Mouse (Mus musculus) forebrain, embryonic 14.5 days (tissue): ENCODE data around the gene 1700025G04Rik. TPM values are rescaled to one million over a fixed set of nuclear protein-coding genes. Genes with fewer than 3 reads are reported as not detected.
A peak's percentile ranks its signal among the peaks of the same experiment; 100 is the strongest.

Source experiments
- ATAC-seq: fragments of 200-750 bp; cut with Nextera tagmentation; 2 replicates; pipeline ENCODE4 v1.8.0; 2017; ENCODE audit warnings: mild to moderate bottlenecking, moderate library complexity
- DNase-seq: peaks from one replicate; pipeline ENCODE4 v3.0.0-alpha.2; 2015; ENCODE audit warnings: low spot score
- H3K27ac ChIP-seq: fragments of 300-500 bp; sonication (generic); 2 replicates; pipeline ENCODE4 v1.5.1; 2014; ENCODE audit warnings: low read depth, mild to moderate bottlenecking, control low read depth, low read length, moderate library complexity
- H3K27me3 ChIP-seq: fragments of 300-500 bp; sonication (generic); replicated peaks from 2 replicates; pipeline ENCODE4 v1.6.1; 2014; ENCODE audit warnings: low read length, control low read depth, mixed read lengths; ENCODE audit not compliant: control insufficient read depth, insufficient read depth
- H3K36me3 ChIP-seq: fragments of 300-500 bp; sonication (generic); 2 replicates; pipeline ENCODE4 v1.6.1; 2014; ENCODE audit warnings: low read length, control low read depth; ENCODE audit not compliant: control insufficient read depth, insufficient read depth
- H3K4me1 ChIP-seq: fragments of 300-500 bp; sonication (generic); 2 replicates; pipeline ENCODE4 v1.6.1; 2014; ENCODE audit warnings: antibody characterized with exemption, low read length, control low read depth; ENCODE audit not compliant: control insufficient read depth, insufficient read depth
- H3K4me2 ChIP-seq: fragments of 300-500 bp; sonication (generic); 2 replicates; pipeline ENCODE4 v1.6.1; 2014; ENCODE audit warnings: mild to moderate bottlenecking, control low read depth, low read length
- H3K4me3 ChIP-seq: fragments of 300-500 bp; sonication (generic); 2 replicates; pipeline ENCODE4 v1.5.1; 2014; ENCODE audit warnings: low read depth, low read length, control low read depth
- H3K9ac ChIP-seq: fragments of 300-500 bp; sonication (generic); 2 replicates; pipeline ENCODE4 v1.6.1; 2014; ENCODE audit warnings: mild to moderate bottlenecking, low read length, control low read depth, moderate library complexity
- H3K9me3 ChIP-seq: fragments of 300-500 bp; sonication (generic); replicated peaks from 2 replicates; pipeline ENCODE4 v1.6.1; 2016; ENCODE audit warnings: low read length, control low read depth, mixed read lengths; ENCODE audit not compliant: control insufficient read depth
- WGBS: fragments of 180-500 bp; shearing (Covaris S2); extraction: QIAGEN DNeasy Blood & Tissue Kit; methylation state at CpG from one replicate; pipeline ENCODE4 v1.1.7; 2014; 5-methylcytosine and 5-hydroxymethylcytosine counted together
- polyA plus RNA-seq: library from polyadenylated mRNA; unstranded; fragments of >200 nt; fragmentation: Nextera tagmentation; extraction: Ambion mirVana; gene quantifications from 2 replicates; pipeline ENCODE4 v1.2.1, GENCODE M21; 2014

1700025G04Rik gene
- polyA plus RNA-seq, 1 experiment from 2014 or later, result 25.3 TPM

DNA sequence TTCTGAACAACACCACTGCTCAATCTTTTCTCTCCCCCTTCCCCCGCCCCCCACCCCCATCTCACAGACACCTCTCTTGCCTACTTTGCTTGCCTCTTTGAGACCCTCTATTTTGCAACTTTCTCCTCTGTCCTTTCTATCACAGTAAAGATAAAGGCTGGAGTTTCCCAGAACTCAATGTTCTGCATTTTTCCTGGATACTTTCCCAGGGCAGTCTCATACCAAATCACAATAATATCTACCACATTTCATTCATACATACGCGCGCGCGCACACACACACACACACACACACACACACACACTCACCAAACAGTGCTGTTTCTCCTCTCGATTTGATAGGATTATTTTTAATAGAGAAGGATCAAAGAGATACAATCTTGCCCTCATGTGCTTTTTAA lies 8.8 kb downstream of the 1700025G04Rik start:
- 94% methylated on average over 7 of the region's 7 CpGs for WGBS
- H3K9ac ChIP-seq, result no peak overlapping the region
- ATAC-seq (no peak), DNase-seq (no peak)
- no peaks in the 10 kb centered on the region for H3K27me3 ChIP-seq
- no peaks in the 10 kb centered on the region for H3K36me3 ChIP-seq
- H3K4me1 ChIP-seq, result peaks cover 16% of the 10 kb centered on the region
- H3K27ac ChIP-seq, result no peak overlapping the region
- no peaks in the 10 kb centered on the region for H3K9me3 ChIP-seq
- H3K4me3 ChIP-seq, result no peak overlapping the region
- no peak overlapping the region for H3K4me2 ChIP-seq

DNA sequence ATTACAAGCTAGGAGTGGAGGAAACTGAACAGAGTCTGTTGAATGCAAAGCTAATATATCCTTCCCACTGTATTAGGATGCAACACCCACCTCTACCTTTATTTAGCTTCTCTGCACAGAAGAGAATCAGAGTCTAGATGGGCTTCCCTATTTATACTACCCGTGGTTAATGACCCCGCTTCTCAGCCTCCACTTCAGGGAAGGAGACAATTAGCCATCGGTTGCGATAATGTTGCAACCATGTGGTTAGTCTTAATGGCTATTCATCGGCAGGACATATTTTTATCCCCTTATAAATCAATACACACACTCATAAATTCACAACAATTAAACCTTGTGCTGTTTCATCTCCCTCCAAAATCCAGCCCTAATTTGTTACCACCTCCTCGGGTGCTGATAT lies 9.7 kb downstream of the 1700025G04Rik start:
- Histone ChIP-seq H3K4me3 (no peak overlapping the region), H3K27me3 (no peaks in the 10 kb centered on the region), H3K27ac (no peak overlapping the region), H3K4me1 (peaks cover 7% of the 10 kb centered on the region), H3K9me3 (no peaks in the 10 kb centered on the region), H3K9ac (no peak overlapping the region), H3K4me2 (no peak overlapping the region), H3K36me3 (no peaks in the 10 kb centered on the region)
- no peak for ATAC-seq
- WGBS, result 73% methylated on average over 6 of the region's 6 CpGs
- DNase-seq, result no peak

DNA sequence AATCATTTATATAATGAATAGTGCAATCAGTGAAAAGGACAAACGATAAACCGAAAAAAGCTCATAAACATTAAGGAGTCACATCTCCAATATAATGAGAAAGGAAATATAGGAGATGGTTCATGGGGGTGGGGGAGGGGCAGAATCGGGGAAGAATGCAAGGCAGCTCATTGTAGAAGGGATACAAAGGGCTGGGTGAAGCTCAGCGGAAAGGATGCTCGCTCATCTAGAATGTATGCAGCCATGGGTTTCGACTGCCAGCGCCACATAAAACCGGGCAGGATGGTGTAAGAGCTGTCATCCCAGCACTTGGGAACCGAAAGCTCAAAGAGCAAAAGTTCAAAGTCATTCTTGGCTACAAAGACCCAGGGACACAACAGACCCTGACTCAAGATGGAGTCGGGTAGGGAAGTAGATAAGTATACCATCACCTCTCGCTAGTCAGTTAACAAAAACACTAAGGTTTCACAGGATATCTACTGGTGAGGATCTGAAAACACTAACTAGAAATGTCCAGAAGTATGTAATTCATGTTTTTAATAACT lies 12.7 kb downstream of the 1700025G04Rik start:
- DNase-seq (no peak), ATAC-seq (no peak; the same call in 1 of the 2 replicates)
- H3K27ac ChIP-seq, result no peak overlapping the region
- H3K27me3 ChIP-seq, result no peaks in the 10 kb centered on the region
- H3K4me1 ChIP-seq, result peaks cover 2% of the 10 kb centered on the region; the same call in 1 of the 2 replicates
- H3K9ac ChIP-seq, result no peak overlapping the region
- H3K36me3 ChIP-seq, result no peaks in the 10 kb centered on the region
- no peak overlapping the region for H3K4me3 ChIP-seq
- H3K9me3 ChIP-seq, result no peaks in the 10 kb centered on the region
- 52% methylated on average over 11 of the region's 11 CpGs for WGBS
- H3K4me2 ChIP-seq, result no peak overlapping the region

DNA sequence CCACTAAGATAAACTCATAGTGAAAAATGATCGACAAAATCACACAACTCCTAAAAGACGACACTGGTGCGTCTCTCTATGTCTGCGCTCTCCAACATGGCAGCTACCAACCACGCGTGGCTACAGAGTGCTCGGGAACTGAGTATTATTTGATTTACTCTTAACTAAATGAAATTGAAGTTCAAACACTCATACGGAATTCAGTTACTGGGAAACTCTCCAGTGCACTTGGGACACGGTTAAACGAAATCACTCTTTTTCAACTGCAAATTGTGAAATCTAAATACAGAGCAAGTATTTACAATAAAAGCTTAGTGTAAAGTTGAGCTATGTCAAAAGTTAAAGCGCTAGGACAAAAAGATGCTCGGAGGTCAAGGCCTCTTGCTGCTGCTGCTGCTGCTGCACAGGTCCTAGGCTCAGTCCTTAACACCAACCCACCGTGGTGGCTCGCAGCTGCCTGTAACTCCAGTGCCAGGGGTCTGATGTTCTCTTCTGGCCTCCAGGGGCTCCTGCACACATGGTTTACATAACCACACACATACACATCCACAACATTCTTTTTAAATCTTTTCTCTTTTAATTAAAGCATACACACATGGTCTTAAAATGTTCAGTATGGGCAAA lies 13.6 kb downstream of the 1700025G04Rik start:
- Histone ChIP-seq H3K9ac (no peak overlapping the region), H3K36me3 (no peaks in the 10 kb centered on the region), H3K27ac (no peak overlapping the region), H3K9me3 (no peaks in the 10 kb centered on the region), H3K4me1 (peaks cover 2% of the 10 kb centered on the region; the same call in 1 of the 2 replicates), H3K27me3 (no peaks in the 10 kb centered on the region), H3K4me2 (no peak overlapping the region), H3K4me3 (no peak overlapping the region)
- 90% methylated on average over 14 of the region's 14 CpGs for WGBS
- ATAC-seq (no peak), DNase-seq (no peak)

DNA sequence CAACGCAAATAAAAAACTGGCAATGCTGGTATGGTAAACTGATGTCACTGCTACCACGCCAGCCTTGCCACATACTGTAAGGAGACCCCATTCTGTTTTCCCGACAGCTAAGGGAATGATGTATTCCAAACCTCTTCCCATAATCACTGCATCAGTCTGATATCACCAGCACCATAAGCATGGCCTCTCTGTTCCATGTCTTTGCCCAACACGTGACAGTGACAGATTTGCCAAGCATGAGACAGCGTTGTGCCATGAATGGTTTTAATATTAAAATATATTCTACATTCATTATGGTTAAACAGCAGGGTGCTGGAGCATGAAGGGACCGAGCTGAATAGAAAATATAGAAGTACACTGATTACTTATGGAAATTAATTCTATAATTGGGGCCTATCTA lies 14.2 kb downstream of the 1700025G04Rik start:
- ATAC-seq, result peak; percentile 30; the same call in 1 of the 2 replicates
- no peak overlapping the region for H3K9ac ChIP-seq
- no peak overlapping the region for H3K4me2 ChIP-seq
- no peaks in the 10 kb centered on the region for H3K27me3 ChIP-seq
- DNase-seq, result no peak
- H3K4me3 ChIP-seq, result no peak overlapping the region
- peaks cover 2% of the 10 kb centered on the region; the same call in 1 of the 2 replicates for H3K4me1 ChIP-seq
- H3K36me3 ChIP-seq, result no peaks in the 10 kb centered on the region
- H3K27ac ChIP-seq, result no peak overlapping the region
- 75% methylated on average over 6 of the region's 6 CpGs for WGBS
- H3K9me3 ChIP-seq, result no peaks in the 10 kb centered on the region

DNA sequence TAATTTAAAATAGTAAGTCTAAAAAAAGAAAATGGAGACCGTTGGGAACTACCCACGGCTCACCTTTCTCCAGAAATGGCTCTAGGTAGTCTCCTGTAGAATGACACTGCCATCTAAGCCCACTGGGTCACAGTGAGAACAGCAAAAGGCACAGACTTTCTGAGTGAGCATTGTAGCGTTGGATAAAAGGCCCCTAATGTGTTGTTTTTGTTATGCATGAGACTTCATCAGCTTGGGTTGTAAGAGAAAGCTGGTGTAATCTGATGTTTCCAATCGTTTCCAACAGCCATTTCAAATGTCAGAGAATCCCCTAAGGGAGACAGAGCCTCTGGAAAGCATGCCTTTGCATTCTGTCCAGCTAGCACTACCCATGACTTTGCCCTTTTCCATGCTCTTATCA lies 19.5 kb downstream of the 1700025G04Rik start:
- Histone ChIP-seq H3K27ac (no peak overlapping the region), H3K27me3 (no peaks in the 10 kb centered on the region), H3K36me3 (no peaks in the 10 kb centered on the region), H3K4me1 (peaks cover 2% of the 10 kb centered on the region), H3K4me2 (no peak overlapping the region), H3K9ac (no peak overlapping the region), H3K9me3 (no peaks in the 10 kb centered on the region), H3K4me3 (no peak overlapping the region)
- ATAC-seq (no peak), DNase-seq (no peak)
- 61% methylated on average over 4 of the region's 4 CpGs for WGBS

DNA sequence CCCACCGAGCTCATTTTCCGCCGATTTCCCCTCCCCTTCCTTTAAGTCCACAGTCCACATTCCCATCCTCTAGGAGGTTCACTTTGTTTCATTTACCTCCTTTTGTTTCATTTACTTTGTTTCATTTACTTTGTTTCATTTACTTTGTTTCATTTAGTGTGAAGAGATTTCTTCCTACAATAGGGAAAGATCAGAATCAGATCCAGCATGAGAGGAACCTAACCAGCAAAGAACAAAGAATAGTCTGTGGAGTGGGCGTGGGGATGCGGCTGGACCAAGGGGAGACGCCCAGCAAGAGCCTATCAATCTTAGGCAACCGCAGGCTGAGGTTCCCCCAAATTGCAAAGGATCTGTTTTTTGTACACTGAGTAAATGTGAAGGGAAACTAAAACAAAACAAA lies 20.2 kb downstream of the 1700025G04Rik start:
- Histone ChIP-seq H3K9ac (no peak overlapping the region), H3K9me3 (no peaks in the 10 kb centered on the region), H3K4me1 (peaks cover 2% of the 10 kb centered on the region), H3K36me3 (no peaks in the 10 kb centered on the region), H3K27ac (no peak overlapping the region), H3K4me2 (no peak overlapping the region), H3K4me3 (no peak overlapping the region), H3K27me3 (no peaks in the 10 kb centered on the region)
- DNase-seq (no peak), ATAC-seq (no peak)
- 30% methylated on average over 7 of the region's 7 CpGs for WGBS

DNA sequence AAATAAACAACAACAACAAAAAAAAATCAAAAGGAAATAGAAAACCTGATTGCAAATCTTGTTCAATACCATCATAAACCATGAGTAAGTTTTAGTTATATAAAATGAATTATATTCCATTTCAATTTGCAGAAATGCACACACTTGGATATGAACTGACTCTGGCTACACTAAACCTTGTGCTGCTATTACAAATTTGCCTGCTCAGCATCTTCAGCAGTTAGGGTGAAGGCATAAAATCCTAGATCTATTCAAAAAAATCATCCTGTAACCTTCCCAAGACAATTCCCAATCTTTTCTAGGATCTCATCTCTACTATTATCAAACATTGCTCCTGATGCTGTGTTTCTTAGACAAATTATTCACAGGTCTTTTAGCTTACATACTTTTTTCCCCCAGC lies 22.0 kb downstream of the 1700025G04Rik start:
- no peak for DNase-seq
- ATAC-seq, result no peak
- Histone ChIP-seq H3K9me3 (no peaks in the 10 kb centered on the region), H3K4me2 (no peak overlapping the region), H3K27me3 (no peaks in the 10 kb centered on the region), H3K27ac (no peak overlapping the region), H3K9ac (no peak overlapping the region), H3K4me3 (no peak overlapping the region), H3K36me3 (no peaks in the 10 kb centered on the region), H3K4me1 (no peaks in the 10 kb centered on the region; the same call in 1 of the 2 replicates)

DNA sequence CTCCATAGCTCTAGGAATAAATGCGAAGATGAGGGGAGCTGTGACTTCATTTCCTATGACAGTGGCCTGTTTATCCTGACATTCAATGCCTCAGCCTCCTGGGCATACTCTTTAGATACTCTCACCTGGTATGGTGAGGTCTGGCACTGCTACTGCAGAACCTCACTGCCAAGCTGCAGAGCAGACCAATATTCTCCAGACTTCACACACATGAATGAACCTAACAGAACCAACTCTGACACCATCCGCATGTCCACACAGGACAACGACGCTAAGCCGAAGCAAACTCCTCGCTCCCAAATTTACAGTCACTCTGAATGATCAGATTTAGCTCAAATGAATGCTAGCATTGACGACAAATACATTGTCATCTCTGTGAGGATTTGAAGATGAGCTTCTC lies 24.4 kb downstream of the 1700025G04Rik start:
- DNase-seq (no peak), ATAC-seq (no peak)
- Histone ChIP-seq H3K27ac (no peak overlapping the region), H3K27me3 (no peaks in the 10 kb centered on the region), H3K9ac (no peak overlapping the region), H3K36me3 (no peaks in the 10 kb centered on the region), H3K4me2 (no peak overlapping the region), H3K4me1 (no peaks in the 10 kb centered on the region; the same call in 1 of the 2 replicates), H3K4me3 (no peak overlapping the region), H3K9me3 (no peaks in the 10 kb centered on the region)
- 97% methylated on average over 7 of the region's 7 CpGs for WGBS
